Mouse (Mus musculus): ENCODE data around the gene Tox3.

Gene Tox3

GRCm38 (mm10) chr8:90348178-90348925, at the start of gene Tox3:
Gene Tox3, minus strand, starts transcription at chr8:90348343.
- CTCF ChIA-PET = no interaction called here

DNA sequence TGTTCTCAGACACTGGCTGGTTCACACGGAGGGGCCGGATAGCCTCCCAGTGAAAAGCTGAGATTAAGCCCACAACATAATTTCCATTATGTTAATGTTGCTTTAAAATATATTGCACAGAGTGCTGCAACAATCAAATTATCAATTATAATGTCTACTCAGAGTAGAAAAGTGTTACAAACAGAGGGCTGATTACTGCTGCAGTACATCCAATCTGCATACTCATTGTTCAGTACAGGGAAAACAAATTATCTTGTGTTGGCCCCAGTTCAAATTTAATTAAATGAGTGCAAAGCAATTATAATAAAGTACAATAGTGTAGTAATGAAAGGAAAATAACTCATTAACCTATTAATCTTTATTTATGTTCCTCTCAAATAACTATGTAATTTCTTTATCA, 44.5 kb upstream of the Tox3 start:
- CTCF ChIA-PET = no interaction called here

- CTCF ChIA-PET = interaction anchor here (0.5 kb wide), 1 partner anchor 190 kb away, joined by 3 read pairs; no protein-coding TSS in a partner anchor
These were observed 43.4 kb upstream of the Tox3 start for GRCm38 (mm10) chr8:90391483-90392074.

- CTCF ChIA-PET = no interaction called here
These were observed 42.7 kb upstream of the Tox3 start for GRCm38 (mm10) chr8:90390827-90391226.

- CTCF ChIA-PET = no interaction called here
These were observed 30.9 kb upstream of the Tox3 start for GRCm38 (mm10) chr8:90379064-90379463.

- CTCF ChIA-PET = no interaction called here
These were observed 29.9 kb upstream of the Tox3 start for GRCm38 (mm10) chr8:90378036-90378435.

GRCm38 (mm10) chr8:90371611-90372222, 23.6 kb upstream of the Tox3 start:
- CTCF ChIA-PET = no interaction called here

- CTCF ChIA-PET = no interaction called here
These were observed 21.7 kb upstream of the Tox3 start for GRCm38 (mm10) chr8:90369876-90370275.

DNA sequence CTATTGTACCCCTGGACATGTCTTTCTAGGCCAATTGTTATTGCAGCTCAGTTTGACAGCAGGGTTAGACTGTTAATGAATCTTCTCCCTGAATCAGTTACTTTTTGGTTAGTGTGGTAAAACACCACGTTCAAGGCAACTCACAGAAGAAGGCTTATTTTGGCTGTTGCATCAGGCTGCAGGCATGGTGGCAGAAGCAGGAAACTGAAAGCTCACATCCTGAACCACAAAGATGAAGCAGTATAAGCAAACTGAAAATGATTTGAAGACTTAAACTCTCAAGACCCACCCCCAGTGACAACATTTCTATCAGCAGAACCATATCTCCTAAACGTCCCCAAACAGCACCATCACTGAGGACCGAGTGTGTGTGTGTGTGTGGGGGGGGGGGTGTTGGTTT, 8.6 kb upstream of the Tox3 start:
- CTCF ChIA-PET = interaction anchor here (0.7 kb wide), 1 partner anchor 792 kb away, joined by 3 read pairs; no protein-coding TSS in a partner anchor

DNA sequence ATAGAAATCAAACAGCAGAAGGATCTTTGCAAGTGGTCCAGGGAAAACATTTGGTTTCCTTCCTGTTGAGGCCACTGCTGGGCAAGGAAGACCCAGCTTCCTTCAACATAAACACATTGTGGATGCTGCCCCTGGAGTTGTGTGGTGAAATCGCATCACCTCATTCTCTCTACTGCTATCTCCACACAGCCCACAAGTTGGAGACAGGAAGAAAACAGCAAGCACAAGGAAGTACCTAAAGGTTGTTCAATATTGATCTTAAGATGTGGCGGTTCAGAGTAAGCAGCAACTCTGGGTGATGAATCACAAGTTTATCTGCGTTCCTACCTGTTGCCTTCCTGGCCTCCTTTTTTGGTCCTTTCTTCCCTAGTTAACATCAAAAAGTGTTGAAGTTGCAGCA, 6.6 kb upstream of the Tox3 start:
- CTCF ChIA-PET = no interaction called here

GRCm38 (mm10) chr8:90353960-90354540, 5.9 kb upstream of the Tox3 start:
- CTCF ChIA-PET = no interaction called here

DNA sequence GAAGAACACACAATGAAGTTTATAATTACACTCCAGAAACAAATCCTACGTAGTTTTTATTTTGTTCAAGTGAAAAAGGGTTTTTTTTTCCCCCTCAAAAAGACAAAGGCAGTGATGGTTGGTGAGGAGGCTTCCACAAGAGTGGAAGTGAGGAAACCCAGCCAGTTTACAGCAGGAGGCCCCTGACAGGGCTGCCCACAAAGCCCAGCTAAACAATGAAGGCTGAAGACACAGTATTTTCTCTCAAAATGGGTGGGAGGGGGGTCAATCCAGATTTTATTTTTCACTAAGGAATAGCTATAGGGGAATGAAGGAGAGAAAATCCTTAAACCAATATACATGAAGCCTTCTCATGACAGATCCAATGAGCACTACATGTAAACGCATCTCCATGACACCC, 5.4 kb upstream of the Tox3 start:
- CTCF ChIA-PET = no interaction called here

DNA sequence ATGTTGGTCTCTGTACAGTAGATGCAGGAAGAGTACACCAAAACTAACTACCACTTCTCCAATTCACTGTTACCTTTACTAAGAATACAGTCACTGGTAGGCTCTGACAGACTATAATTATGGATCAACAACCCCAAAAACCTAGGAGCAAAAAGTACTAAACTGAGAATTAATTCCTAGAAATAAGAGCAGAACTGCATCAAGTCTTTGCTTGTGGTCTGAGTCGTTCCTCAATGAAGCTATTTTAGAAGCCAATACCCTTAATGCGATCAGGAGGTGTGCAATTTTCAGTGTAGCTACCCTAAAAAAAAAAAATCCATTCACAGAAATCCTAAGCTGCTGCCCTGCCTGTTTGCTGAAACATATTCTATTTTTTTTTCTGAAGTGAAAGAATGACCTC, 4.8 kb upstream of the Tox3 start:
- CTCF ChIA-PET = no interaction called here

GRCm38 (mm10) chr8:90349709-90350562, 1.8 kb upstream of the Tox3 start:
- CTCF ChIA-PET = no interaction called here

DNA sequence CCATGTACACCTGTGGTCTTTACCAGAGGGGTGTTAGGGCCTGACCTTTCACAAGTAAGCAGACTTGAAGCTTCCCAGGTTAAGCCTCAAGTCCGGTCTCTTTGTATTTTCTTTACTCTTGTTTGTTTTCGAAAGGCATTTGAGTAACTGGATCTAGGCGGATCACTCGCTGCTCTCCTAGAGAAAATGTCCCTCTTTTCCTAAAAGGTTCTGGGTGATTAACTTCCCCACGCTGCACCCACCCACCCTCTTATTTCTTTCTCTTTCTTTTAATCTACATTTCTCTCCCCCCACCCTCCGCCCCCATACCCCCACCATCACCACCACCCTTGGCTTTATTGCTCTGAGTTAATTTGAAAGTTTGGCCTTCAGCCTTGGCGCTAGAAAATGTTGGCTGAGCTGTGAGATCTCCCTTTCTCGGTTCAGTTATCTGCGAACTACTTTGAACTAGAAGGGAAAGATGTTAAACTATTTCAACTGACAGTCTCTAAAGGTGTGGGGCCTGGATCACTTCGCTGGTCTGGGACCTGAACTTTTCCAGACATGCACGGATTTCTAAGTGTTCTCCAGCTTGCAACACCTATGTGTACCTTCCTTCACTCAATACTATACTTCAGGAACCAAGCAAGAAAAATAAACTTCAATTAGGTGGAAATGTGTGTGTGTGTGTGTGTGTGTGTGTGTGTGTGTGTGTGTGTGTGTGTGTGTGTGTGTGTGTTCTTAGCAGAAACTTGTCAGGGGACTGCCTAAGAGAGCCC, 962 bp upstream of the Tox3 start:
- CTCF ChIA-PET = no interaction called here

- CTCF ChIA-PET = no interaction called here
These were observed 464 bp downstream of the Tox3 start for GRCm38 (mm10) chr8:90347581-90348177.

DNA sequence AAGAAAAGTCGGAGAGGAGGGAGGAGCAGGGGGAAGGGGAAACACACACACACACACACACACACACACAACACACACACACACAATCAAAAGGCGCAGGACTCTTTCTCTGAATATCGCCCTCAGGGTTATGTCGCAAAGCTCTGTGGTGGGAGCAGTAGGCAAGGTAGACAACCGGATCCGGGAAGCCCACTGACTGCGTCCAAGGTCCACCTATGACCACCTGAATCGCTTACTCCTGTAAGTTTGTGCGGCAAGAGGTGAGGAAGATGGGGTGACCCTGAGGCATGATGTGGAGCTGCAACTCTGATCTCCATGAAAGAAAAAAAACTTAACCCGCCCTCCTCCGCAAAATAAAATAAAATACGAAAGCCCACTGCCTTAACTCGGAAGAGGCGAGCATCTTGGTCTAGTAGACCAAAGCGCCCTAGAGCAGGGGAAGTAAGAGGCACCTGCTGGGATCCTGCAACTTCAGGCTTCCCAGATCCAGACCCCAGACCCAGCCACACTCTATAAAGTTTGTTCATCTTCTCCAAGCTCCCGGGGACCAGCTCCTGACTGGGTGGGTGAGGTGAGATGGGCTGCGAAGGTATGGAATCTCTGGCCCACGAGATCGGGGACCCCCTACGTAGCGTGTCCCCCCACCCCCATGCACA, 1.1 kb downstream of the Tox3 start:
- CTCF ChIA-PET = no interaction called here

GRCm38 (mm10) chr8:90346138-90346879, 1.8 kb downstream of the Tox3 start:
- CTCF ChIA-PET = no interaction called here
